Mouse (Mus musculus): ENCODE data around the gene Ctnnal1. TPM values are rescaled to one million over a fixed set of nuclear protein-coding genes. Genes with fewer than 3 reads are reported as not detected.

Gene Ctnnal1
- polyA plus RNA-seq, 1 experiment from 2014 or later = 8.6 TPM

GRCm38 (mm10) chr4:56867761-56868160 lies 2.8 kb upstream of the Ctnnal1 start:
- no peak overlapping the region for H3K4me3 ChIP-seq (ENCODE audit: low read depth, low read length)
- 63% methylated on average over 5 of the region's 5 CpGs for WGBS (ENCODE audit: insufficient replicate concordance)
- no peaks in the 10 kb centered on the region for H3K27me3 ChIP-seq (ENCODE audit: control insufficient read depth, insufficient read depth, low read depth, low read length)
- ATAC-seq (ENCODE audit: low read depth) = no peak
- H3K4me1 ChIP-seq (ENCODE audit: control insufficient read depth, low read depth, low read length) = peaks cover 23% of the 10 kb centered on the region
- no peaks in the 10 kb centered on the region for H3K9me3 ChIP-seq (replicated peaks; ENCODE audit: control insufficient read depth, low read length)
- H3K9ac ChIP-seq (ENCODE audit: low read depth, low read length) = no peak overlapping the region
- H3K27ac ChIP-seq (ENCODE audit: low read length) = no peak overlapping the region
- no peaks in the 10 kb centered on the region; the same call in 1 of the 2 replicates for H3K36me3 ChIP-seq (ENCODE audit: control insufficient read depth, insufficient read depth)
- H3K4me2 ChIP-seq (ENCODE audit: low read depth, low read length) = no peak overlapping the region

GRCm38 (mm10) chr4:56865971-56866370 lies 983 bp upstream of the Ctnnal1 start:
- 69% methylated on average over 4 of the region's 4 CpGs for WGBS (ENCODE audit: insufficient replicate concordance)
- Histone ChIP-seq H3K9me3 (replicated peaks; ENCODE audit: control insufficient read depth, low read length) (no peaks in the 10 kb centered on the region), H3K27ac (ENCODE audit: low read length) (peak overlapping the region; percentile 24), H3K4me3 (ENCODE audit: low read depth, low read length) (no peak overlapping the region), H3K36me3 (ENCODE audit: control insufficient read depth, insufficient read depth) (no peaks in the 10 kb centered on the region), H3K4me2 (ENCODE audit: low read depth, low read length) (no peak overlapping the region), H3K27me3 (ENCODE audit: control insufficient read depth, insufficient read depth, low read depth, low read length) (no peaks in the 10 kb centered on the region), H3K9ac (ENCODE audit: low read depth, low read length) (no peak overlapping the region), H3K4me1 (ENCODE audit: control insufficient read depth, low read depth, low read length) (peaks cover 34% of the 10 kb centered on the region)
- no peak for ATAC-seq (ENCODE audit: low read depth)

- peak overlapping the region; percentile 94 for H3K4me2 ChIP-seq (ENCODE audit: low read depth, low read length)
- H3K27ac ChIP-seq (ENCODE audit: low read length) = peak overlapping the region; percentile 91
- no peaks in the 10 kb centered on the region for H3K36me3 ChIP-seq (ENCODE audit: control insufficient read depth, insufficient read depth)
- H3K4me1 ChIP-seq (ENCODE audit: control insufficient read depth, low read depth, low read length) = peaks cover 34% of the 10 kb centered on the region
- peak overlapping the region; percentile 81 for H3K4me3 ChIP-seq (ENCODE audit: low read depth, low read length)
- H3K9ac ChIP-seq (ENCODE audit: low read depth, low read length) = peak overlapping the region; percentile 84
- H3K27me3 ChIP-seq (ENCODE audit: control insufficient read depth, insufficient read depth, low read depth, low read length) = no peaks in the 10 kb centered on the region
- peak; percentile 28 for ATAC-seq (ENCODE audit: low read depth)
- under 1% methylated on average over 49 of the region's 49 CpGs for WGBS (ENCODE audit: insufficient replicate concordance)
- no peaks in the 10 kb centered on the region for H3K9me3 ChIP-seq (replicated peaks; ENCODE audit: control insufficient read depth, low read length)
Measured at GRCm38 (mm10) chr4:56864417-56865001, 479 bp downstream of the Ctnnal1 start.

DNA sequence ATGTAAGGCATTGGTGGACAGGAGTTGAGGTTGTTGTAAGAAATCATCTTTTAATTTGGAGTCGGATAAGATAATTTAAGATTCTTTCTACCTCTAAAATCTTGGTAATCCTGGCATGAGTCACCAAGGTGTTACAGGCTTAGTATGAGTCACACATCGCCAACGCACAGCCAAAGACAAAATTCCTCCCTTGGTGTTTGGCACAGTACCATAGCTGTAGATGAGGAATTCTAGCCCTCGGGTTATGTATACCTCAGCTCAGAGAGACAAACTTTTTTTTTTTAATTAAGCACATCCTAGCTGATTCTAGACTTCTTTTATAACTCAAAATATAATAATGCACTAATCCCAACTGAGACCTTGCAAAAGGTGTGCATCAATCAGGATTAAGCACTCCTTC lies 972 bp downstream of the Ctnnal1 start:
- Histone ChIP-seq H3K4me1 (ENCODE audit: control insufficient read depth, low read depth, low read length) (peaks cover 34% of the 10 kb centered on the region), H3K4me3 (ENCODE audit: low read depth, low read length) (peak overlapping the region; percentile 81), H3K9ac (ENCODE audit: low read depth, low read length) (peak overlapping the region; percentile 84), H3K4me2 (ENCODE audit: low read depth, low read length) (peak overlapping the region; percentile 94), H3K36me3 (ENCODE audit: control insufficient read depth, insufficient read depth) (no peaks in the 10 kb centered on the region), H3K27ac (ENCODE audit: low read length) (no peak overlapping the region; the same call in 1 of the 2 replicates), H3K27me3 (ENCODE audit: control insufficient read depth, insufficient read depth, low read depth, low read length) (no peaks in the 10 kb centered on the region), H3K9me3 (replicated peaks; ENCODE audit: control insufficient read depth, low read length) (no peaks in the 10 kb centered on the region)
- WGBS (ENCODE audit: insufficient replicate concordance) = 64% methylated on average over 4 of the region's 4 CpGs
- no peak for ATAC-seq (ENCODE audit: low read depth)

DNA sequence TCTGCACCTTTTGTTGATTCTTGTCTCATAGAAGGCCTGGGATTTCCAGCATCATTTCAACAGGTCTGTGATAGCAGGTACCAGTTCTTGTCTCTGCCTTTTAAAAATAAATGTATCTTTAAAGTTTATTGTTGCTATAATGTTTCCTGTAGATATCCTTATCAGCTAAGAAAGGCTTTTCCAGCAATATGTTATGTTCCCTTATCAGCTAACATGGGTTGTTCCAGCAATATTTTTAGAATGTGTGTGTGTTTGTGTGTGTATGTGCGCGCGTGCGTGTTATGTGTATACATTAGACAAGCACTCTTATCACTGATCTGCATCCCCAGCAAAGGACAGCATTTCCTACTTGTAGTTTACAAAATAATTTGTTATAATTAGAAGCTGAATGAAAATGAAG lies 3.4 kb downstream of the Ctnnal1 start:
- no peak for ATAC-seq (ENCODE audit: low read depth)
- no peaks in the 10 kb centered on the region for H3K9me3 ChIP-seq (replicated peaks; ENCODE audit: control insufficient read depth, low read length)
- H3K27ac ChIP-seq (ENCODE audit: low read length) = no peak overlapping the region
- WGBS (ENCODE audit: insufficient replicate concordance) = 21% methylated on average over 4 of the region's 4 CpGs
- H3K9ac ChIP-seq (ENCODE audit: low read depth, low read length) = no peak overlapping the region
- no peak overlapping the region; the same call in 1 of the 2 replicates for H3K4me2 ChIP-seq (ENCODE audit: low read depth, low read length)
- no peak overlapping the region for H3K4me3 ChIP-seq (ENCODE audit: low read depth, low read length)
- no peaks in the 10 kb centered on the region for H3K36me3 ChIP-seq (ENCODE audit: control insufficient read depth, insufficient read depth)
- peaks cover 34% of the 10 kb centered on the region for H3K4me1 ChIP-seq (ENCODE audit: control insufficient read depth, low read depth, low read length)
- H3K27me3 ChIP-seq (ENCODE audit: control insufficient read depth, insufficient read depth, low read depth, low read length) = no peaks in the 10 kb centered on the region

DNA sequence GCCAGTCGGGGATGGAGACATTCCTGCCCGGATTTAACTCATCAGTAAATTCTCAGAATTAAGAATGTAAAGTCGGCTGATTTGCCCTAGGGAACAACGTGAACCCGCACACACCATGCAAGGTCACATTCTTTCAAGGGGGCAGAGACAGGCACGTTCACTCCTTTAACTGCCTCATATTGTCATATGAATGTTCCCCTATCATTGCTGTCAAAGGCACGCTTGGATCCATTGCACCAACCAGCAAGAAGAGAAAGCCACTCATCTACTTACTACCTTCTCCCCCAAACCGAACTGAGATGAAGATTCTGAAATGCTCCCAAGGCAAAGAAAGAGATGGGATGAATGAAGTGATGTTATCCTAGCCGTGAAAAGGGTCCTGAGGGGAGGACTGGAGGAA lies 6.3 kb downstream of the Ctnnal1 start:
- H3K4me3 ChIP-seq (ENCODE audit: low read depth, low read length) = no peak overlapping the region

GRCm38 (mm10) chr4:56856371-56856949 lies 8.5 kb downstream of the Ctnnal1 start:
- Histone ChIP-seq H3K4me3 (ENCODE audit: low read depth, low read length) (no peak overlapping the region), H3K9ac (ENCODE audit: low read depth, low read length) (no peak overlapping the region), H3K27me3 (ENCODE audit: control insufficient read depth, insufficient read depth, low read depth, low read length) (no peaks in the 10 kb centered on the region), H3K36me3 (ENCODE audit: control insufficient read depth, insufficient read depth) (no peaks in the 10 kb centered on the region), H3K27ac (ENCODE audit: low read length) (no peak overlapping the region), H3K4me2 (ENCODE audit: low read depth, low read length) (no peak overlapping the region), H3K4me1 (ENCODE audit: control insufficient read depth, low read depth, low read length) (peaks cover 3% of the 10 kb centered on the region), H3K9me3 (replicated peaks; ENCODE audit: control insufficient read depth, low read length) (no peaks in the 10 kb centered on the region)
- WGBS (ENCODE audit: insufficient replicate concordance) = 76% methylated on average over 8 of the region's 8 CpGs
- no peak for ATAC-seq (ENCODE audit: low read depth)

More for the DNA sequence above, 6.3 kb downstream of the Ctnnal1 start:
- H3K9me3 ChIP-seq (replicated peaks; ENCODE audit: control insufficient read depth, low read length) = no peaks in the 10 kb centered on the region
- ATAC-seq (ENCODE audit: low read depth) = no peak
- H3K27ac ChIP-seq (ENCODE audit: low read length) = no peak overlapping the region
- no peaks in the 10 kb centered on the region for H3K36me3 ChIP-seq (ENCODE audit: control insufficient read depth, insufficient read depth)
- H3K4me2 ChIP-seq (ENCODE audit: low read depth, low read length) = no peak overlapping the region
- 69% methylated on average over 9 of the region's 9 CpGs for WGBS (ENCODE audit: insufficient replicate concordance)
- H3K9ac ChIP-seq (ENCODE audit: low read depth, low read length) = no peak overlapping the region
- peaks cover 21% of the 10 kb centered on the region for H3K4me1 ChIP-seq (ENCODE audit: control insufficient read depth, low read depth, low read length)
- no peaks in the 10 kb centered on the region for H3K27me3 ChIP-seq (ENCODE audit: control insufficient read depth, insufficient read depth, low read depth, low read length)

- Histone ChIP-seq H3K4me1 (ENCODE audit: control insufficient read depth, low read depth, low read length) (peaks cover 3% of the 10 kb centered on the region; the same call in 1 of the 2 replicates), H3K36me3 (ENCODE audit: control insufficient read depth, insufficient read depth) (no peaks in the 10 kb centered on the region), H3K27ac (ENCODE audit: low read length) (no peak overlapping the region), H3K4me2 (ENCODE audit: low read depth, low read length) (no peak overlapping the region), H3K27me3 (ENCODE audit: control insufficient read depth, insufficient read depth, low read depth, low read length) (no peaks in the 10 kb centered on the region), H3K4me3 (ENCODE audit: low read depth, low read length) (no peak overlapping the region), H3K9me3 (replicated peaks; ENCODE audit: control insufficient read depth, low read length) (no peaks in the 10 kb centered on the region), H3K9ac (ENCODE audit: low read depth, low read length) (no peak overlapping the region)
- 82% methylated on average over 5 of the region's 5 CpGs for WGBS (ENCODE audit: insufficient replicate concordance)
- ATAC-seq (ENCODE audit: low read depth) = no peak
Measured at GRCm38 (mm10) chr4:56855935-56856334, 9.1 kb downstream of the Ctnnal1 start.

- no peaks in the 10 kb centered on the region for H3K9me3 ChIP-seq (replicated peaks; ENCODE audit: control insufficient read depth, low read length)
- H3K27me3 ChIP-seq (ENCODE audit: control insufficient read depth, insufficient read depth, low read depth, low read length) = no peaks in the 10 kb centered on the region
- H3K27ac ChIP-seq (ENCODE audit: low read length) = no peak overlapping the region
- peaks cover 3% of the 10 kb centered on the region; the same call in 1 of the 2 replicates for H3K4me1 ChIP-seq (ENCODE audit: control insufficient read depth, low read depth, low read length)
- no peaks in the 10 kb centered on the region for H3K36me3 ChIP-seq (ENCODE audit: control insufficient read depth, insufficient read depth)
- H3K4me2 ChIP-seq (ENCODE audit: low read depth, low read length) = no peak overlapping the region
- WGBS (ENCODE audit: insufficient replicate concordance) = 51% methylated on average over 6 of the region's 6 CpGs
- no peak overlapping the region for H3K4me3 ChIP-seq (ENCODE audit: low read depth, low read length)
- ATAC-seq (ENCODE audit: low read depth) = no peak
- no peak overlapping the region for H3K9ac ChIP-seq (ENCODE audit: low read depth, low read length)
Measured at GRCm38 (mm10) chr4:56850724-56851123, 14.3 kb downstream of the Ctnnal1 start.

Data from liver, embryonic 16.5 days (tissue).